Mouse (Mus musculus): ENCODE results near the gene Gpr65. TPM values are rescaled to one million over a fixed set of nuclear protein-coding genes. Genes with fewer than 3 reads are reported as not detected.
A peak's percentile ranks its signal among the peaks of the same experiment; 100 is the strongest.

Gpr65 gene
- total and polyA plus RNA-seq, 2 experiments from 2014 or later = 0.28 to 1.3 TPM

GRCm38 (mm10) chr12:98258845-98259517 lies 9.5 kb upstream of the Gpr65 start, which contains the start of gene Galc:
Gene Galc (minus strand): TSS chr12:98259459.
- no peak for TF ChIP-seq CTCF (IDR thresholded peaks at IDR 0.05)
- DNase-seq (ENCODE audit: low spot score) (peak; percentile 93), ATAC-seq (ENCODE audit: low FRiP score) (peak; percentile 94)
- peak within 1 kb of the TSS; percentile 93 for H3K9ac ChIP-seq (replicated peaks; ENCODE audit: low read length, poor library complexity, severe bottlenecking)
- no peaks in the 10 kb centered on the region for H3K27me3 ChIP-seq (ENCODE audit: insufficient read depth, low read length)
- 2% methylated on average over 73 of the region's 76 CpGs for WGBS
- peak within 1 kb of the TSS; percentile 82 for H3K4me3 ChIP-seq (ENCODE audit: low read depth, low read length)
- H3K36me3 ChIP-seq (ENCODE audit: insufficient read depth, low read length) = no peaks in the 10 kb centered on the region; the same call in 1 of the 2 replicates
- H3K27ac ChIP-seq (ENCODE audit: low read depth, low read length) = peak within 1 kb of the TSS; percentile 95
- H3K4me1 ChIP-seq (ENCODE audit: insufficient read depth, low read length) = no peaks in the 10 kb centered on the region
- H3K9me3 ChIP-seq (ENCODE audit: low read length) = no peaks in the 10 kb centered on the region
- peak within 1 kb of the TSS; percentile 67 for H3K4me2 ChIP-seq (ENCODE audit: low read depth, low read length, poor library complexity, severe bottlenecking)

GRCm38 (mm10) chr12:98259518-98259852 lies 8.9 kb upstream of the Gpr65 start:
- Histone ChIP-seq H3K4me1 (ENCODE audit: insufficient read depth, low read length) (no peaks in the 10 kb centered on the region), H3K4me2 (ENCODE audit: low read depth, low read length, poor library complexity, severe bottlenecking) (peak overlapping the region; percentile 67), H3K4me3 (ENCODE audit: low read depth, low read length) (peak overlapping the region; percentile 82), H3K9me3 (ENCODE audit: low read length) (no peaks in the 10 kb centered on the region), H3K36me3 (ENCODE audit: insufficient read depth, low read length) (no peaks in the 10 kb centered on the region; the same call in 1 of the 2 replicates), H3K27ac (ENCODE audit: low read depth, low read length) (peak overlapping the region; percentile 95; the same call in 1 of the 2 replicates), H3K27me3 (ENCODE audit: insufficient read depth, low read length) (no peaks in the 10 kb centered on the region), H3K9ac (replicated peaks; ENCODE audit: low read length, poor library complexity, severe bottlenecking) (peak overlapping the region; percentile 93)
- no peak for TF ChIP-seq CTCF (IDR thresholded peaks at IDR 0.05)
- DNase-seq (ENCODE audit: low spot score) (no peak), ATAC-seq (ENCODE audit: low FRiP score) (no peak; the same call in 1 of the 2 replicates)
- 2% methylated on average over 12 of the region's 12 CpGs for WGBS

GRCm38 (mm10) chr12:98265697-98266096 lies 2.7 kb upstream of the Gpr65 start:
- ATAC-seq (ENCODE audit: low FRiP score) (no peak), DNase-seq (ENCODE audit: low spot score) (no peak)
- Histone ChIP-seq H3K9me3 (ENCODE audit: low read length) (no peaks in the 10 kb centered on the region), H3K4me1 (ENCODE audit: insufficient read depth, low read length) (no peaks in the 10 kb centered on the region), H3K9ac (replicated peaks; ENCODE audit: low read length, poor library complexity, severe bottlenecking) (no peak overlapping the region), H3K27me3 (ENCODE audit: insufficient read depth, low read length) (no peaks in the 10 kb centered on the region), H3K4me3 (ENCODE audit: low read depth, low read length) (no peak overlapping the region), H3K27ac (ENCODE audit: low read depth, low read length) (no peak overlapping the region), H3K36me3 (ENCODE audit: insufficient read depth, low read length) (no peaks in the 10 kb centered on the region), H3K4me2 (ENCODE audit: low read depth, low read length, poor library complexity, severe bottlenecking) (no peak overlapping the region)
- TF ChIP-seq CTCF (IDR thresholded peaks at IDR 0.05) = no peak
- 89% methylated on average over 9 of the region's 9 CpGs for WGBS

GRCm38 (mm10) chr12:98269791-98270745 lies 1.6 kb downstream of the Gpr65 start:
- H3K27ac ChIP-seq (ENCODE audit: low read depth, low read length) = no peak overlapping the region
- H3K4me2 ChIP-seq (ENCODE audit: low read depth, low read length, poor library complexity, severe bottlenecking) = no peak overlapping the region
- no peak overlapping the region for H3K4me3 ChIP-seq (ENCODE audit: low read depth, low read length)
- no peak for DNase-seq (ENCODE audit: low spot score)
- H3K27me3 ChIP-seq (ENCODE audit: insufficient read depth, low read length) = no peaks in the 10 kb centered on the region
- no peaks in the 10 kb centered on the region for H3K9me3 ChIP-seq (ENCODE audit: low read length)
- no peaks in the 10 kb centered on the region for H3K4me1 ChIP-seq (ENCODE audit: insufficient read depth, low read length)
- no peak overlapping the region for H3K9ac ChIP-seq (replicated peaks; ENCODE audit: low read length, poor library complexity, severe bottlenecking)
- ATAC-seq (ENCODE audit: low FRiP score) = no peak
- 71% methylated on average over 17 of the region's 17 CpGs for WGBS
- H3K36me3 ChIP-seq (ENCODE audit: insufficient read depth, low read length) = no peaks in the 10 kb centered on the region
- no peak for TF ChIP-seq CTCF (IDR thresholded peaks at IDR 0.05)

- no peak overlapping the region for H3K27ac ChIP-seq (ENCODE audit: low read depth, low read length)
- no peak for TF ChIP-seq CTCF (IDR thresholded peaks at IDR 0.05)
- H3K36me3 ChIP-seq (ENCODE audit: insufficient read depth, low read length) = no peaks in the 10 kb centered on the region
- WGBS = 54% methylated on average over 12 of the region's 12 CpGs
- H3K9ac ChIP-seq (replicated peaks; ENCODE audit: low read length, poor library complexity, severe bottlenecking) = no peak overlapping the region
- DNase-seq (ENCODE audit: low spot score) (no peak), ATAC-seq (ENCODE audit: low FRiP score) (no peak)
- no peak overlapping the region for H3K4me3 ChIP-seq (ENCODE audit: low read depth, low read length)
- no peaks in the 10 kb centered on the region for H3K27me3 ChIP-seq (ENCODE audit: insufficient read depth, low read length)
- no peaks in the 10 kb centered on the region for H3K9me3 ChIP-seq (ENCODE audit: low read length)
- no peaks in the 10 kb centered on the region for H3K4me1 ChIP-seq (ENCODE audit: insufficient read depth, low read length)
- no peak overlapping the region for H3K4me2 ChIP-seq (ENCODE audit: low read depth, low read length, poor library complexity, severe bottlenecking)
Measured at GRCm38 (mm10) chr12:98270810-98271566, 2.6 kb downstream of the Gpr65 start.

Measured in midbrain, postnatal 0 days (tissue).